Mouse (Mus musculus): ENCODE results near the gene Zfyve9. TPM values are rescaled to one million over a fixed set of nuclear protein-coding genes. Genes with fewer than 3 reads are reported as not detected.

Gene Zfyve9
- 0.15 to 0.28 TPM (median 0.18 TPM) in 3 of 4 replicates, not detected in the other for total RNA-seq (2023)

DNA sequence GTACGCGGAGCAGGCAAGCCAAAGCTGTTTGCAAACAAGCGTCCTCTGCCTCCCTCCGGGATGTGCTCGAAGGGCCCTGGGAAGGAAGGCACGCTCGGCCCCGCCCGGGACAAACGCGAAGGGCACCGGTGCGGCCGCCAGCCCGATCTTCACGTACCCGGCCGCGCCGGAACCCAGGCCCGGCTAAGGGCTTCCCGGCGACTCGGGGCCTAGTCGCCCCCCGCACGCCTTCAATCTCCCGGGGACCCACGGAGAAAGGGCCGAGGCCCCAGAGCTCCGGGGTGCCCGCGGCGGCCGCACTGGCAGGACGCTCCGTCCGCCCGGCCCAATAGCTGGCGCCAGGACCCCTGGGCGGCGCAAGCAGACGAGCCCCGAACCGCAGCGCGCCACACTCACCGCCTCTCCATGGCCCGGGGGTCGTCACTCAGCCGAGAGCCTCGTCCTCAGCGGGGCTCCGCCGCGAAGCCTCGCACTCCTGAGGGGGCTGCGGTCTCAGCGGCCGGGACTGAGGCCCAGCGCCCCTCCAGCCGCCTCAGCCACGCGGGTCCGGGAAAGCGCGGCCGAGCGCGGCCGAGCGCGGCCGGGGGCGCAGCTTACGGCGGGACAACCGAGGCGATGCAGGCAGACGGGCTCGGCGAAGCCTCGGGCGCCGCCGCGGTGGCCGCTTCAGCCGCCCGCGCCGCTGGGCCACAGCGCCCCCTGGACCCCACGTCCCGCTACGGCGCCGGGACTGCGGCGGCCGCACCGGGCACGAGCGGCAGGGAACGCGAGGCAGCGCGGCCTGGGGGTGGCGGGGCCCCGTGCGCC is at the start of gene Zfyve9:
TSS of gene Zfyve9 (minus strand) at position 742 of the 807 bp plus-strand sequence.

DNA sequence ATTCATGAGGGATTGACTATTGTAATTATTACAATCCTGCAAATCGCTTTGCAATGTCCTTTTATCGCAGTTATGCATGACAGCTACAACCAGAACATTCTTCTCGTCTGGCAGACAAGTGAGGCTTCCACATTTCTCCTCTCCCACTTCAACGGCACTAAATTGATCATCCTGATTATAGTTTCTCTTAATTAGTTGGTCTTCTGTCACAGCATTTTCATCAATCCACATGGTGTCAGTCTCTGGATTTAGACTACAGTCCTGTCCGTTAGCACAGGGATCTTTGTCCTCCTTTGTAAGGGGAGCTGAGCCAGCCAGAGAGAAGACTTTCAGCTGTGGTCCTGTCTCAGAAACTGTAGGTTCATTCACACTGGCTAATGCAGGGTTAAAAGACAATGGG is 61.2 kb downstream of the Zfyve9 start, which contains the start of gene 3110021N24Rik:
TSS of gene 3110021N24Rik (plus strand) at position 301 of the 400 bp plus-strand sequence.

DNA sequence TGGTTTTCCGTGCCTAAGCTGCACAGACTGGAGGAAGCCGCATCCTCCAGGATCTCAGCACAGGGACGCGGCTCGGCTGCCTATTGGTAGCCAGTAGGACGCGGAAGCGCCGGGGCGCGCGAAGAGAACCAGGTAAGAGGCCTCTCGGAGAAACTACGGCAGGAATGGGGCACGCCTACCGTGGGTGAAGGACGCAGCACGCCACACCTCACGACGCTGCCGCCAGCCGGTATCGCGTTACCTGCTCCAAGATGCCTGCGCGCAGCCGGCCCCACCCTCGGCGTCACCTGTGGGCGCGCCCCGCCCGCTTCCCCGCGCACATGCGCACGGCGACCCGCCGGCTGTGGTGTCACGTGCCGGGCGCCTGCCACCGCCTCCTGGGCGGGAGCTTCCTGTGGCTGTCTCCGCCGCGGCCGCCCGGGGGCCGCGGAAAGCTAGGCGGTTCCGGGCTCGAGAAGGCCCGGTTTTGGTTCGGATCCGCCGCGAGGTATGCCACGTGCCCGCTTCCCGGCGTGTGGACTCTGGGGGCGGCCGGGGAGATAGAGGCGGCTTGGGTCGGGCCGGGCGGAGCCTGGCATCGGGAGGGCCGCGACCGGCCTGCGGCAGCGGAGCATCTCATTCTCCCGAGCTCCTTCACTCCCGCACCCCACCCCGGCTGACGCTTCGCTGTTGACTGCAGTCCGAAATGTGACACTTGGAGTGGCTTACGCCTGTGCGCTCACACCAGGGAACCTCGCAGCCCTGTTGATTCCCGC is 160.8 kb downstream of the Zfyve9 start, which contains the start of gene Cc2d1b:
TSS of gene Cc2d1b (plus strand) at position 354 of the 755 bp plus-strand sequence.

Other genes with a start within 250 kb of the Zfyve9 start
- gene Prpf38a, start 201.5 kb downstream of the Zfyve9 start, total RNA-seq (2023) = 53.1 to 62.0 TPM (median 58.8 TPM) in 4 replicates
- 2.3 to 4.2 TPM (median 2.6 TPM) in 4 replicates for gene Orc1, start 201.4 kb downstream of the Zfyve9 start, total RNA-seq (2023)
- 107 to 116 TPM (median 111 TPM) in 4 replicates for gene Cc2d1b, start 160.9 kb downstream of the Zfyve9 start, total RNA-seq (2023)
- gene 3110021N24Rik, start 61.1 kb downstream of the Zfyve9 start, total RNA-seq (2023) = not detected in 4 replicates
- 65.3 to 70.0 TPM (median 67.5 TPM) in 4 replicates for gene Btf3l4, start 52.8 kb upstream of the Zfyve9 start, total RNA-seq (2023)
- gene Txndc12, start 53.8 kb upstream of the Zfyve9 start, total RNA-seq (2023) = 25.8 to 30.8 TPM (median 28.1 TPM) in 4 replicates
- 22.9 to 26.7 TPM (median 25.6 TPM) in 4 replicates for gene Kti12, start 67.0 kb upstream of the Zfyve9 start, total RNA-seq (2023)
- gene A730015C16Rik, start 67.8 kb upstream of the Zfyve9 start, total RNA-seq (2023) = 0.47 to 0.48 TPM in 2 of 4 replicates, not detected in the others
- 0.33 to 0.34 TPM in 2 of 4 replicates, not detected in the others for gene Rab3b, start 98.3 kb upstream of the Zfyve9 start, total RNA-seq (2023)
- 194 to 242 TPM (median 235 TPM) in 4 replicates for gene Nrd1, start 219.9 kb upstream of the Zfyve9 start, total RNA-seq (2023)

All from B cell, adult 62 days (primary cell).